Mouse (Mus musculus): ENCODE results near the gene Myo3b.

GRCm38 (mm10) chr2:70419336-70419735 lies 380.4 kb downstream of the Myo3b start:
- no peak for TF ChIP-seq CTCF (IDR thresholded peaks at IDR 0.05; ENCODE audit: control insufficient read depth, insufficient read depth, insufficient replicate concordance, low read depth, low read length)
- no peak for TF ChIP-seq POLR2A (IDR thresholded peaks at IDR 0.05; ENCODE audit: control insufficient read depth, low read depth, low read length)
